Mouse (Mus musculus): ENCODE measurements around the gene Ccsap.

The Ccsap gene

GRCm38 (mm10) chr8:123877865-123878264, 17.9 kb upstream of the Ccsap start:
- no peak for DNase-seq

GRCm38 (mm10) chr8:123874324-123874723, 14.3 kb upstream of the Ccsap start:
- DNase-seq: no peak

GRCm38 (mm10) chr8:123873364-123873763, 13.4 kb upstream of the Ccsap start:
- DNase-seq: no peak

- DNase-seq: no peak
Observed at GRCm38 (mm10) chr8:123872048-123872447, 12.0 kb upstream of the Ccsap start.

- no peak for DNase-seq
Observed at GRCm38 (mm10) chr8:123866971-123867370, 7.0 kb upstream of the Ccsap start.

- DNase-seq: no peak
Observed at GRCm38 (mm10) chr8:123865786-123866185, 5.8 kb upstream of the Ccsap start.

- DNase-seq: no peak
Observed at GRCm38 (mm10) chr8:123860386-123860785, 377 bp upstream of the Ccsap start.

- DNase-seq: peak; percentile 95
Observed at GRCm38 (mm10) chr8:123858941-123859647, 915 bp downstream of the Ccsap start.

GRCm38 (mm10) chr8:123858574-123858940, 1.5 kb downstream of the Ccsap start:
- DNase-seq: peak; percentile 22

GRCm38 (mm10) chr8:123857361-123857760, 2.6 kb downstream of the Ccsap start:
- no peak for DNase-seq

- no peak for DNase-seq
Observed at GRCm38 (mm10) chr8:123854733-123855475, 5.1 kb downstream of the Ccsap start.

GRCm38 (mm10) chr8:123854252-123854651, 5.8 kb downstream of the Ccsap start:
- DNase-seq: no peak

- DNase-seq: no peak
Observed at GRCm38 (mm10) chr8:123851590-123851989, 8.4 kb downstream of the Ccsap start.

GRCm38 (mm10) chr8:123849352-123849751, 10.7 kb downstream of the Ccsap start:
- no peak for DNase-seq

GRCm38 (mm10) chr8:123847546-123847945, 12.5 kb downstream of the Ccsap start:
- no peak for DNase-seq

- no peak for DNase-seq
Observed at GRCm38 (mm10) chr8:123846509-123846908, 13.5 kb downstream of the Ccsap start.

- DNase-seq: no peak
Observed at GRCm38 (mm10) chr8:123845991-123846390, 14.0 kb downstream of the Ccsap start.

- DNase-seq: no peak
Observed at GRCm38 (mm10) chr8:123845114-123845513, 14.9 kb downstream of the Ccsap start.

GRCm38 (mm10) chr8:123844341-123844740, 15.7 kb downstream of the Ccsap start:
- DNase-seq: no peak

- no peak for DNase-seq
Observed at GRCm38 (mm10) chr8:123842086-123842485, 17.9 kb downstream of the Ccsap start.

- no peak for DNase-seq
Observed at GRCm38 (mm10) chr8:123840578-123841345, 19.2 kb downstream of the Ccsap start.

GRCm38 (mm10) chr8:123838496-123838895, 21.5 kb downstream of the Ccsap start:
- peak; percentile 53 for DNase-seq

- DNase-seq: no peak
Observed at GRCm38 (mm10) chr8:123836354-123836753, 23.7 kb downstream of the Ccsap start.

- DNase-seq: peak; percentile 72
Observed at GRCm38 (mm10) chr8:123835451-123835850, 24.6 kb downstream of the Ccsap start.

Data from kidney, postnatal 10 days (tissue).